Mouse (Mus musculus) limb, embryonic 11.5 days (tissue): ENCODE data around the gene Fam155a. TPM values are rescaled to one million over a fixed set of nuclear protein-coding genes. Genes with fewer than 3 reads are reported as not detected.

Source experiments
- ATAC-seq: fragments of 200-750 bp; cut with Nextera tagmentation; 2 replicates; pipeline ENCODE4 v1.8.0; 2017; ENCODE audit warnings: low read depth; ENCODE audit not compliant: insufficient number of reproducible peaks, low FRiP score, low TSS enrichment
- DNase-seq: peaks from one replicate; pipeline ENCODE4 v3.0.0-alpha.2; 2015; ENCODE audit warnings: low spot score
- H3K27ac ChIP-seq: fragments of 300-500 bp; sonication (generic); replicated peaks from 2 replicates; pipeline ENCODE4 v1.5.1; 2014; ENCODE audit warnings: low read depth, mild to moderate bottlenecking, low read length
- H3K27me3 ChIP-seq: fragments of 300-500 bp; sonication (generic); 2 replicates; pipeline ENCODE4 v1.6.1; 2014; ENCODE audit warnings: mild to moderate bottlenecking, low read length, mixed read lengths; ENCODE audit not compliant: control insufficient read depth, insufficient read depth
- H3K36me3 ChIP-seq: fragments of 300-500 bp; sonication (generic); 2 replicates; pipeline ENCODE4 v1.6.1; 2014; ENCODE audit warnings: mild to moderate bottlenecking, low read length, moderate library complexity, mixed read lengths; ENCODE audit not compliant: control insufficient read depth, insufficient read depth
- H3K4me1 ChIP-seq: fragments of 300-500 bp; sonication (generic); 2 replicates; pipeline ENCODE4 v1.6.1; 2014; ENCODE audit warnings: low read length, mixed read lengths; ENCODE audit not compliant: control insufficient read depth, insufficient read depth
- H3K4me2 ChIP-seq: fragments of 300-500 bp; sonication (generic); 2 replicates; pipeline ENCODE4 v1.6.1; 2014; ENCODE audit warnings: low read depth, mild to moderate bottlenecking, moderate library complexity; ENCODE audit not compliant: severe bottlenecking
- H3K4me3 ChIP-seq: fragments of 300-500 bp; sonication (generic); 2 replicates; pipeline ENCODE4 v1.5.1; 2014; ENCODE audit warnings: low read depth, low read length
- H3K9ac ChIP-seq: fragments of 300-500 bp; sonication (generic); 2 replicates; pipeline ENCODE4 v1.6.1; 2014; ENCODE audit warnings: mild to moderate bottlenecking, low read length
- H3K9me3 ChIP-seq: fragments of 300-500 bp; sonication (generic); 2 replicates; pipeline ENCODE4 v1.6.1; 2016; ENCODE audit warnings: low read length; ENCODE audit not compliant: control insufficient read depth
- WGBS: fragments of 180-500 bp; shearing (Covaris S2); extraction: QIAGEN DNeasy Blood & Tissue Kit; methylation state at CpG from one replicate; pipeline ENCODE4 v1.1.7; 2014; 5-methylcytosine and 5-hydroxymethylcytosine counted together
- microRNA-seq: library from miRNA; unstranded; fragments of <30 nt; microRNA quantifications from one replicate; pipeline ENCODE4, GENCODE M21; 2016
- polyA plus RNA-seq: library from polyadenylated mRNA; unstranded; fragments of >200 nt; fragmentation: Nextera tagmentation; extraction: Ambion mirVana; gene quantifications from 2 replicates; pipeline ENCODE4 v1.2.1, GENCODE M21; 2014

Gene Fam155a
- polyA plus RNA-seq, 1 experiment from 2014 or later = 0.15 TPM

DNA sequence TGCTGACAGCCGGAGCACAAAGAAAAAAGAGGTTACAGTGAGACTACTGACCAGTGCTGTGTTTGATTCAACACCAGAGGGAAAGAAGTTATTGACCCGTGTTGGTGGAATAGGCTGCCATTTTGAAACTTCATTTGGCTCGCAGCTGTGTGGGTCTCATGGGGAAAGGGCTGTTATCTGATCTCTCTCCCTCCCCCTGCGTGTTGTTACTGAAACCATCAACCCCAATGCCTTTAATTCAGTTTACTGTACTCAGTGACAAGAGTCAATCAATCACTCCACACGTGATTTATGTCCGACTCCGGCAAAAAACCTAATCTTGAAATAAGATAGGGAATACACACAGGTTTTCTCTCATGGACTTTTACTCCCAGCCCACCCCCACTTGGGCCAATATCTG, 611.6 kb downstream of the Fam155a start:
- WGBS = 75% methylated on average over 7 of the region's 7 CpGs
- Histone ChIP-seq H3K9ac (no peak overlapping the region), H3K27me3 (no peaks in the 10 kb centered on the region), H3K4me3 (no peak overlapping the region), H3K36me3 (no peaks in the 10 kb centered on the region), H3K4me2 (no peak overlapping the region), H3K9me3 (no peaks in the 10 kb centered on the region), H3K27ac (no peak overlapping the region), H3K4me1 (no peaks in the 10 kb centered on the region)
- DNase-seq (no peak), ATAC-seq (no peak)

DNA sequence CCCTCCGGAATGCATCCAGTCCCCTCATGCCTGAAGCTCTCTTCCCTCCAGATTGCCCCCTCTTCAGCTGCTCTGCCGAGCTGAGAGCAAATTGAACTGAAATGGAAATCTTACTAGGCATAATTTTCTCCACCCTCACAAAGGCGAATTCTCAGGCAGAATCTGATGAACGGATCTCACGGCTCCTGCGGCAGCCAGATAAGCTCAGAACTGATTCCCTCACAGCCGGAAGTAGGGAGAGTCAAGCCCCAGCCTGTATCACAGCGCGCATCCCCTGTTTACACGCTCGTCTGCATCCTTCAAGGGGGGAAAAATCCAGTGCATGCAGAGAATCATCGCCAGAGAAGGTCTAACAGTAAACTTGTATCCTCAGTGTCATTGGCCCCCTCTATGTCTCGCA, 612.3 kb downstream of the Fam155a start:
- Histone ChIP-seq H3K4me2 (no peak overlapping the region), H3K36me3 (no peaks in the 10 kb centered on the region), H3K4me3 (no peak overlapping the region), H3K9me3 (no peaks in the 10 kb centered on the region), H3K27me3 (no peaks in the 10 kb centered on the region), H3K9ac (no peak overlapping the region), H3K27ac (no peak overlapping the region), H3K4me1 (no peaks in the 10 kb centered on the region)
- no peak for ATAC-seq
- no peak for DNase-seq
- WGBS = 86% methylated on average over 13 of the region's 13 CpGs

- no peak for ATAC-seq
- H3K4me3 ChIP-seq = no peak overlapping the region
- H3K27ac ChIP-seq = no peak overlapping the region
- no peaks in the 10 kb centered on the region for H3K36me3 ChIP-seq
- no peaks in the 10 kb centered on the region for H3K9me3 ChIP-seq
- WGBS = 51% methylated on average over 23 of the region's 23 CpGs
- no peaks in the 10 kb centered on the region for H3K27me3 ChIP-seq
- H3K4me1 ChIP-seq = no peaks in the 10 kb centered on the region
- H3K4me2 ChIP-seq = no peak overlapping the region
- peak; percentile 42 for DNase-seq
- no peak overlapping the region for H3K9ac ChIP-seq
Observed at GRCm38 (mm10) chr8:9157141-9157781, 613.7 kb downstream of the Fam155a start.

Small RNA genes lying within 50 kb of the gene (microRNA-seq; reads per million reads assigned to microRNA genes)
- gene Gm47312 = not detected

Other genes with a start within 250 kb of the Fam155a start
- gene Gm10217, start 93.1 kb upstream of the Fam155a start, polyA plus RNA-seq = not detected in 2 replicates
- gene Lig4, start 206.5 kb upstream of the Fam155a start, polyA plus RNA-seq = 8.0 and 8.7 TPM in 2 replicates
- gene Abhd13, start 206.5 kb upstream of the Fam155a start, polyA plus RNA-seq = 19.4 and 20.7 TPM in 2 replicates
- 0.10 and 0.17 TPM in 2 replicates for gene Tnfsf13b, start 235.3 kb upstream of the Fam155a start, polyA plus RNA-seq